Mouse (Mus musculus): Measurements from ENCODE around the gene Gm29609. TPM values are rescaled to one million over a fixed set of nuclear protein-coding genes. Genes with fewer than 3 reads are reported as not detected.

Gene Gm29609
- polyA plus RNA-seq, 1 experiment = 3.6 TPM

DNA sequence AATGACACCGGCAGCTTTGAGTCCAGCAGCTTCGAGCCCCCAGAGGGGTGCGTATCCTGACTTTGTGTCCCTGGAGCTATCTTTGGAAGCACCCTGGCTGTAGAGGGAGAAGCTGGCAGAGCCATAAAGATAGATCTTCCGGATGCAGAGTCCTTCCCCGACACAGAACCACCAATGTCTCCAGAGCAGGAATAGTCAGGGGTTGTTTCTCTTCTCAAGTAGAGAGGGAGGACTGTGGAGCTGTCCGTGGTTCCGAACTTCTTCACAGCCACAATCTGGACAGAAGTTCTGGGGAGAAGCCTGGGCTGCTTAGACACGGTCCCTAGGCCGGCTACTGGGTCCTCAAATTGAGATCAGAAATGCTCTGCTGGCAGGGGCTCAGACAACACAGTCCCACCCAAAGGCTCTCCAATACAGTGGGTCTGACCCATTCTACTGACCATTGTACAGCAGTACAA is 40.7 kb downstream of the Gm29609 start:
- DNase-seq (ENCODE audit: low read depth) = no peak

DNA sequence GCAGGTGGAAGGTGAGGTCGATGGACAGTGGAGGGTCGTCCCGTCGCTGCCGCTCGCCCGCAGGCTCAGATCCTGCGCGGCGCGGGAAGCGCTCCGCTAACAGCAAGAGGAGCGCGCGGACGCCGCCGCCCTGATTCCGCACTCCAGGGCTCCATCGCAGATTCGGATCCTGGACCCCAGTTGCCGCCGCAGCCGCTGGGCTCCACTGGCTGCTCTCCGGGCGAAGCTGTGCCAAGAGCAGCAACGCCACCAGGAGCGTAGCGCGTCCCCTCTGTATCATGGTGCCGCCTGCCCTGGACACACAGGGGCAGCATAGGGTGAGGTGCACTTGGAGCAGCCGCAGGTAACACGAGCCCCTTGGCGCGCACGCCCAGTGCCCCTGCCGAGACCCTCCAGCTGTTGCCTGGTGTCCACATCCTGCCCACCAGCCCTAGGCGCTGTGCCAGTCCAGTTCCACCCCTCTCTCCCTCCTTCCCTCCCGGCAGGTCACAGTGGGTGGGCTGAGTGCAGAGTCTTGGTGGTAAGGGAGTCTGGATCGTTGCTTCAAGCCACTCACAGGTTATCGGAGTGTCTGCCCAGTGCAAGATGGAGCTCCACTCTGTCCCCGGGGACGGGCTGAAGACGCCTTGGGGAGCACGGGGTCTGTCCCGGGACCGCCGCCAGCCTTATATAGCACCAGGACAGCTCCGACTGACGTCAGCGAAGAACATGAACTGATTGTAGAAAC is 41.3 kb downstream of the Gm29609 start, which contains the start of gene Ucn:
Gene Ucn (minus strand): TSS at position 589 of the 727 bp plus-strand sequence.
- DNase-seq (ENCODE audit: low read depth) = no peak

DNA sequence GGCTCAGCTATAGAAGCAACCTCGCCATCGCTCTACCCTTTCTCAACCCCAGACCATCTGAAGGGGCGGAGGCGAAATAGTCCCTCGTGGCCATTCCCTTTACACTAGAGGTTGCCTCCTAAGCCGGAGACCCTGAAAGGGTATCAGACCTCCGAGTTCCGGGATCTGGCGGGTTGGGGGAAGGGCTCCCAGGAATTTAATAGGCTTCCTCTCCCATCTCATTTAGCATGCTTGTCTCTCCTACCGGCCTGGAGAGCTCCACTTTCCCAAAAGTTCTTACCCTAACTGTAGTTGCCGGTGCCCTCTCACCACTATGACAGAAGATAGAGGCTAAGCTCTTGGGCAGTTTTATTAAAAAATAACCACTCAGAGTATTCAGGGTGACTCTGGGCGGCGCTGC is 42.1 kb downstream of the Gm29609 start:
- DNase-seq (ENCODE audit: low read depth) = no peak

DNA sequence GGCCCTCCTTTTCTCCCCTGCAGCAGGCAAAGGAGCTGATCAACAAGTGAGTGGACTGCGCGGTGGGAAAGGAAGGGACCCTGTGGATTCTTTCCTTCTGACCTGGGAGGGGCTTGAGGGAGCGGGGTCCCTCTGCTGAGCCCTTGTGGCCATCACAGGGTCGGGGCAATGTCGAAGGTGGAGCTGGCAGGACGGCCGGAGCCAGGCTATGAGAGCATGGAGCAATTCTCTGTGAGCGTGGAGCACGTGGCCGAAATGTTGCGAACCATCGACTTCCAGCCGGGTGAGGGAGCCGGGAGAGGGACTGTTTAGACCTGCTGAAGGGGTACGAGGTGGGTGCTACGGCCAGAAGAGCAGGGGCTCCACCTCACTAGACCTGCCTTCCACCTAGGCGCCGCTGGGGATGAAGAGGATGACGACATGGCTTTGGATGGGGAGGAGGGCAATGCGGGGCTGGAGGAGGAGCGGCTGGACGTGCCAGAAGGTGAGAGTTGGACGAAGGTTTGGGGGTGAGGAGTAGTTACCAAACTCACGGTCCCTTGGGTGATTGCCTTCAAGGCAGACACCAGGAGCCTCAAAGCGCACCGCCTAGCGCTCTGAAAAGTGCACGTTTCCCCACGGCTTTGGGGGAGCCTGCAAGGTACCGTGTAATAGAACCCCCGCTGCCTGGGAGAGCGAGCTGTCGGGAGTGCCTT is 42.8 kb downstream of the Gm29609 start:
- no peak for DNase-seq (ENCODE audit: low read depth)

DNA sequence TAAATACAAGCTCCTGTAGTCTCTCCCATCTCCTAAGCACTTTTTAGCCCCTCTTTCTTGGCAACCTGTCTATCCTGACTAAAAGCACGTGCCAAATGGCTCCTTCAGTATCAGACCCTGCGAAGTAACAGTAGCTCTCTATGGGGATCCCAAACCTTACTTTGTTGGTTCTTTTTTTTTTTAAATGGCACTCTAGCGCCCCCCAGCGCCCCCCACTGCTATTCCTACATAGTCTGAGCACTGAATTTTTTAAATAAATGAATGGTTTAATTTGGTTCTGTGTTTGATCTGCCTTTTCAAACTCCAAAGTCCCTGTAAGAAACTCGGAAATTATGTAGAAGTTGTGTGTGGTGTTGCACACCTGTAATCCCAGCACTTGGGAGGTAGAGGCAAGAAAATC is 53.7 kb downstream of the Gm29609 start:
- no peak for DNase-seq (ENCODE audit: low read depth)

DNA sequence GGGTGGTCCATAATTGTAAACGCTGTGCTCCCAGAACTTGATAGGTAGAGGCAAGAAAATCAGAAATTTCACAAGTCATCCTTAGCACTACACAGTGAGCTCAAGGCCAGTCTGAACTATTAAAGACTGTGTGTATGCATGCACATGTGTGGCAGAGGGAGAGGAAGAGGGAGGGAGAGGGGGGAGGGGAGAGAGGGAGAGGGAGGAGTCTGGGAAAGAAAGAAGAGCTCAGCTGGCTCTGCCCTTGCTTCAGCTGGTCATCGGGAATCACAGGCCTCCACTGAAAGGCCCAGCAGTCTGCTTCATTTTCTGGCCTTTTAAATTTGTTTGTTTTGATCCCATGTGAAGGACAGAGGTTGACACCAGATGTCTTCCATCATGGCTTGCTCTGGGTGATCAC is 56.2 kb downstream of the Gm29609 start:
- no peak for DNase-seq (ENCODE audit: low read depth)

DNA sequence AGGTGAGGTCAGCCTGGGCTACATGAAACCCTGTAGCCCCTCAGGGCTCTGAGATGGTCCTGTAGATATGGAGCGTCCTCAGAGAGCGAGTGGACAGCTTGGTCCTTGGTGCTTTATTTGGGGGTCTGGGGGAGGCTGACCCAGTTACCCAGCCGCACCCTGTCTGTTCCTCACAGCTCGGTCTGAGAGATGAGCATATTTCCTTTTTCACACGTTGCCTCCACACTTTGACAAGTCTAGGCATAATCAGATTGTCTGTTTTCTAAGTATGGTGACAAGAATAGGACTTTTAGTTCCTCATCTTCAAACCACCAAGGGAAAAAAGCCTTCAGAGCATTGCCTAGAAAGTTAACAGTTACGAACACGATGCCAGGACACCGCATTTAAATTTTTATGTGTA is 58.6 kb downstream of the Gm29609 start:
- no peak for DNase-seq (ENCODE audit: low read depth)

DNA sequence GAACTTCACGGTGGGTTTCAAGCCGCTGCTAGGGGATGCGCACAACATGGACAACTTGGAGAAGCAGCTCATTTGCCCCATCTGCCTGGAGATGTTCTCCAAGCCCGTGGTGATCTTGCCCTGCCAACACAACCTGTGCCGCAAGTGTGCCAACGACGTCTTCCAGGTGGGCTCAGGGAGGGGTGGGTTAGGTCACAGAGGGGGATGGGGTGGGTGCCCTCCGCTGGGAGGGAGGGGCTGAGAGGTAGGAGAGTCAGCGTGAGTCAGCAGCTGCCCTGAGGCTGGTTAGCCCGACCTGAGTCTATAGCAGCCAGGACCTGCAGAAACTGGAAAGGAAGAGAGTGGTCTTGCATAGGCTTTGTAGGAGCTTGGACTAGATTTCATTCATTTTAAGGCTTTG is 62.8 kb downstream of the Gm29609 start:
- DNase-seq (ENCODE audit: low read depth) = no peak

DNA sequence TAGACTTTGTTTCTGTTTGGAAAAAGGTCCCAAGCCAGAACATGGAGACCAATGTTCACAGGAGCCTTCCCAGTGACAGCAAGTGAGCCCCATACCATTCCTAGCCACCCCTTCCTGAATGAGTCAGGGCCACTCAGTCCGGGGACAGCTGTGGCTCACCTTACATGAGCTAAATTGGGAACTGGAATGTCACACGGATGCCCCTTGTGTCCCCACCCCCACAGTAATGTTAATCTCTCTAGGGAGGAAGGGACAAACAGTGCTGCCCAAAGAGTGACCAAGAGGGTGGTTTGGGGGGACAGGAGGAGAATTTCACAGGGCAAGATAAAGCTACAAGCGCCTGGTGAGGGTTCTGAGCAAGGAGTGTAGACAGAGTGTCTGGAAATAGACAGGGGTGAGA is 63.4 kb downstream of the Gm29609 start, which contains the start of gene Trim54:
Gene Trim54 (plus strand): TSS at position 359 of the 400 bp plus-strand sequence.
- no peak for DNase-seq (ENCODE audit: low read depth)

DNA sequence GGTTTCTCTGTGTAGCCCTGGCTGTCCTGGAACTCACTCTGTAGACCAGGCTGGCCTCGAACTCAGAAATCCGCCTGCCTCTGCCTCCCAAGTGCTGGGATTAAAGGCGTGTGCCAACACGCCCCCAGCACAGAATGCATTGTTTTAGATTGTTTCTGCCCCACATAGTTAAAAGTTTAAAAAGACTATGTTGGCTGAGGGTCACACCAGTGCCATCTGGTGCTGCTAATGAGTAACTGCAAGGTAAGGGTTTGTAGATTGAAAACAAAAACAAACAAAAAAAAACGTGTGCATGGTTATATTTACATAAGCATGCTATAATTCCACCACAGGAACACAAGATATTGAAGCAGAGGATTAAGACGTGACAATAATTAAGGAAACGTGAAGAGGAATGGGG is 68.9 kb downstream of the Gm29609 start:
- DNase-seq (ENCODE audit: low read depth) = no peak

DNA sequence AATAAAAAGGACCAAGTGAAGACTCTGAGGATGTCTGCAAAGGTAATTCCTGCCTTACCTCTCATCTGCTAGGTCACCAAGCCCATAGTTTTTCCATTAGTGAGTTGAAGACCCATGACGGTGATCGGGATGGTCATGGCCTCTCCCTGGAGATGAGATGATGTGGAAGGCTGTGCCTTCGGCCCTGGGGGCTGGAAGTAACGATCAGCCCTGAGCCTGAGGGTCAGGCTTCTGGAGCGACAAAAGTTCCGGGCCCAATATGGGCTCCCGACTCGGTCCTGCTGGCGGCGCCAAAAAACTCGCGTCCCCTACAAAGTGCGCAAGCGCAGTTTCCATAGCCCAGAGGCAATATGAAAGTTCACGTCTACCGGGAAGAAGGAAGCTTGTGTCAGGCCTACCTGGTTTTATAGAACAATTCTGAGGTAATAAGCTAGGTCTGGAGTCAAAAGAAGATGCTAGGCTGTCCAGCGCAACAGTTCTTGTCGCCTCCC is 71.7 kb downstream of the Gm29609 start, which contains the start of gene Slc30a3:
Gene Slc30a3 (minus strand): TSS at position 238 of the 491 bp plus-strand sequence.
- no peak for DNase-seq (ENCODE audit: low read depth)

DNA sequence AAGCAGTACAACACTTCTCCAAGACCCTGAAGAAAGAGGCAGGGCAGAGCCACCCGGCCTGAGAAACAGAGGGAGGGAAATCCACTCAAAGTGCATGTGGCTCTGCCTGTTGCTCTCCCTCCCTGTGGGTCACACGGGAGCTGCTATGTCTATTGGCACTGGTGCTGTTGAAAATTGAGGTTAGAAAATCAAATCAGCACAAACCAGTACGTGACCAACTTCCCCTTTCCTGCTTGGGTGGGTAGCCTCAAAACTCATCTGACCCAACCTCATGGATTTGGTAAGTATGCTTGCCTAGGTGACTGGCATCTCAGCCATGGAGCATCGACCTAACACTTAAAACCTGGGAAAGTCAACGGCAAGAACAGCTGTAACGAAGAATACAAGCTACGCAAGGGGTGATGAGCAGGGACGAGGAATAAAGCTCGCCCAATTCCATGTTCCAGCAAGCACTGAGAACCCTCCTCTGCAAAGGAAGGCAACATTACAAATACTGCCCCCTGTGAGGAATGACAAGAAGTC is 73.8 kb downstream of the Gm29609 start, which contains the start of gene Dnajc5g:
Gene Dnajc5g (plus strand): TSS at position 472 of the 522 bp plus-strand sequence.
- no peak for DNase-seq (ENCODE audit: low read depth)

DNA sequence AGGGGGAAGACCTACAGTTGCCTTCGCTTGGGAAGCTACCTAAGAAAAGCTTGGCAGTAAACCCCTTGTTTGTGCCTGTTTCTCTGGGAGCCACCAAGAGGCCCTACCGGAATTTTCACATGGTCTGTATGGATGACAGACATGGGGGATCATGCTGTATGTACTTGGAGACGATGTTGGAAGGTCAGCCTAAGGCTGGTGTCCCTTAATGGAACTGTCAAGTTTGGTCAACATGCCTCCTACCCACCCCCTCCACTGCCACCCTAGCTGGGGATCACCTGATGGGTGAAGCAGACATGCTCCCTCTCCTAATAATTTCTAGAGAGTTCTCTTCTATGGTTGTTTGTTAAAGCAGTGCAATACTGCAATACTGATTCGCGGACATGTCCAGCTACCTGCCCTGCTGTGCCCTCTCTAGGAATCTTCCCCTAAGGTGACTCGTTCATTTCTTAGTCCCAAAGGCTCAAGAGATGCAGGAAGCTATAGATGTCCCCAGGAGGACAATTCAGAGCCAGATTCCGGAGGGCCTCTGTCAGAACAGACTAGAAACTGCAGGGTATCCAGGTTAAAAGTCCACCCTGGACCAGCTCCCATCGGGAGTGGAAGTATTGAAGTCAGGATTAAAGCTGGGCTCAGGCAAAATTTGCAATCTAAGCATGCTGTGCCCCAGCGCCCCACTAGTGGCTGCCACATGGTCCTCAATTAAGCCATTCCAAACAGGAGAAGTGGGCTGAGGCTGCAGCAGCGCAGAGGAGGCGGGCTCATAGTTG is 83.8 kb downstream of the Gm29609 start:
- DNase-seq (ENCODE audit: low read depth) = no peak

DNA sequence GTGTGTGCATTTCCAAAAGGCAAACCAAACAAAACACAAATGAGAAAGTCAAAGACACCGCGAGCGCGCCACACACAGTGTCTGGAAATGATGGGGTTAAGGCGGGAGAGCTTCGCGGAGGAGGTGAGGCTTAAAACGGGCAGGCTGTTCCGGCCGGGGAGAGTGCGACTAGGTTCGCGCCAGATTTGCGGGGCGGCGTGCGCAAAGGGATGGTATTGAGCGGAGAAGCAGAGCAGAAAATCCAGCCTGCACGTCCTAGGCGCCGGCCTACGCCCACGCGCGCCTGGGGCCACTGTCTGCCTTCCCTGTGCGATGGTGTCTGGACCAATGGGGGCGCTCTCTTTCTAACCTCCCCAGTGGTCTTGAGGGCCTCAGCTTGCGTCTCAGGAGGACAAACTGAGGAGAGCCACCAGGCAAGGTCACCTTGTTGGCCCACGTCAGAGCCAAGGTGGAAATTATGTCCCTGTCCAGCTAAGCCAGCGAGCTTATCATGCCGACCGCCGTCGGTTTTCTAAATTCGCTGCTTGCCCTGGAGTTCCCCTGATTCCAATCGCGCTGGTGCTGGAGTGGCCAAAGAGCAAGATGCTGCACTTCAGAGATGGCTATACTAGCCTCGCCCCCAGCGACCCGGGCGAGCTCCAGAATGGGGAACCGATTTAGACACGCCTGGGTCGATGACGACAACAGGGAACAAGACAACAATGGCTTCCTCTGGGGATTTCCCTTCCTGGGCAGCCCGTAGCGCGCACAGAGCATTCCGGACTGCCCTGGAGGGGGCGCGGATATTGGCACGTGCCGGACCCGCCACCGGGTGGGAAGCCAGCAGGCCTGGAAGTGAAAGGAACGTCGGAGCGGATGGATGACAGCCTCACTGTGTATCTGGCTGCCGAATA is 84.7 kb downstream of the Gm29609 start:
- DNase-seq (ENCODE audit: low read depth) = no peak

Other genes starting within 250 kb of the Gm29609 start
- gene Cgref1, start 234.3 kb downstream of the Gm29609 start, polyA plus RNA-seq (2012; rRNA removed) = 3.1 and 3.5 TPM in 2 replicates
- gene Preb, start 219.6 kb downstream of the Gm29609 start, polyA plus RNA-seq (2012; rRNA removed) = 335 and 336 TPM in 2 replicates
- 3.1 and 3.8 TPM in 2 replicates for gene Tcf23, start 211.2 kb downstream of the Gm29609 start, polyA plus RNA-seq (2012; rRNA removed)
- gene Atraid, start 131.6 kb downstream of the Gm29609 start, polyA plus RNA-seq (2012; rRNA removed) = 229 and 242 TPM in 2 replicates
- 32.8 and 34.2 TPM in 2 replicates for gene Slc5a6, start 131.0 kb downstream of the Gm29609 start, polyA plus RNA-seq (2012; rRNA removed)
- 216 and 228 TPM in 2 replicates for gene Cad, start 125.1 kb downstream of the Gm29609 start, polyA plus RNA-seq (2012; rRNA removed)
- 0.32 and 0.46 TPM in 2 replicates for gene Dnajc5g, start 73.6 kb downstream of the Gm29609 start, polyA plus RNA-seq (2012; rRNA removed)
- gene Slc30a3, start 71.7 kb downstream of the Gm29609 start, polyA plus RNA-seq (2012; rRNA removed) = 5.7 and 11.3 TPM in 2 replicates
- 0.42 TPM in 1 of 2 replicates, not detected in the other for gene Trim54, start 63.2 kb downstream of the Gm29609 start, polyA plus RNA-seq (2012; rRNA removed)
- not detected in 2 replicates for gene Ucn, start 41.1 kb downstream of the Gm29609 start, polyA plus RNA-seq (2012; rRNA removed)
- 94.2 and 136 TPM in 2 replicates for gene Mpv17, start 25.7 kb downstream of the Gm29609 start, polyA plus RNA-seq (2012; rRNA removed)
- gene Gtf3c2, start 233 bp upstream of the Gm29609 start, polyA plus RNA-seq (2012; rRNA removed) = 45.4 TPM in 2 replicates
- gene Snx17, start 13.3 kb upstream of the Gm29609 start, polyA plus RNA-seq (2012; rRNA removed) = 109 and 126 TPM in 2 replicates
- 51.2 and 64.9 TPM in 2 replicates for gene Eif2b4, start 13.5 kb upstream of the Gm29609 start, polyA plus RNA-seq (2012; rRNA removed)
- gene Zfp513, start 22.4 kb upstream of the Gm29609 start, polyA plus RNA-seq (2012; rRNA removed) = 30.4 and 39.7 TPM in 2 replicates
- 46.5 and 80.1 TPM in 2 replicates for gene Ppm1g, start 40.8 kb upstream of the Gm29609 start, polyA plus RNA-seq (2012; rRNA removed)
- gene Nrbp1, start 61.0 kb upstream of the Gm29609 start, polyA plus RNA-seq (2012; rRNA removed) = 120 and 142 TPM in 2 replicates
- gene Gm9970, start 61.3 kb upstream of the Gm29609 start, polyA plus RNA-seq (2012; rRNA removed) = 1.3 and 3.6 TPM in 2 replicates
- gene Krtcap3, start 71.8 kb upstream of the Gm29609 start, polyA plus RNA-seq (2012; rRNA removed) = 36.9 and 38.7 TPM in 2 replicates
- gene Ift172, start 111.2 kb upstream of the Gm29609 start, polyA plus RNA-seq (2012; rRNA removed) = 37.7 and 38.4 TPM in 2 replicates
- 6.1 and 8.0 TPM in 2 replicates for gene Fndc4, start 116.2 kb upstream of the Gm29609 start, polyA plus RNA-seq (2012; rRNA removed)
- gene Gckr, start 117.5 kb upstream of the Gm29609 start, polyA plus RNA-seq (2012; rRNA removed) = 0.23 and 0.53 TPM in 2 replicates

Data from gonadal fat pad, adult 2 months (tissue).